Mouse (Mus musculus): ENCODE results near the gene Ppm1h. TPM values are rescaled to one million over a fixed set of nuclear protein-coding genes. Genes with fewer than 3 reads are reported as not detected.
A peak's percentile ranks its signal among the peaks of the same experiment; 100 is the strongest.

Gene Ppm1h
- polyA plus RNA-seq, 1 experiment from 2014 or later, result 24.7 TPM

- H3K9me3 ChIP-seq (ENCODE audit: low read length), result no peaks in the 10 kb centered on the region
- no peaks in the 10 kb centered on the region for H3K36me3 ChIP-seq (ENCODE audit: insufficient read depth, low read length)
- no peak overlapping the region for H3K4me3 ChIP-seq (ENCODE audit: low read length)
- no peak overlapping the region for H3K4me2 ChIP-seq (replicated peaks; ENCODE audit: low read depth, low read length)
- 54% methylated on average over 8 of the region's 8 CpGs for WGBS
- no peak overlapping the region for H3K9ac ChIP-seq (replicated peaks; ENCODE audit: low read length)
- peak overlapping the region; percentile 73 for H3K27ac ChIP-seq (ENCODE audit: low read length)
- H3K4me1 ChIP-seq (ENCODE audit: insufficient read depth, low read length), result peaks cover 27% of the 10 kb centered on the region
- ATAC-seq (ENCODE audit: low FRiP score, low TSS enrichment), result peak; percentile 56; the same call in 1 of the 2 replicates
- H3K27me3 ChIP-seq (ENCODE audit: insufficient read depth, low read length), result no peaks in the 10 kb centered on the region
These were observed 180.5 kb downstream of the Ppm1h start for GRCm38 (mm10) chr10:122858904-122859641.

GRCm38 (mm10) chr10:122859642-122859997, 181.1 kb downstream of the Ppm1h start:
- Histone ChIP-seq H3K27ac (ENCODE audit: low read length) (peak overlapping the region; percentile 73), H3K4me3 (ENCODE audit: low read length) (no peak overlapping the region), H3K36me3 (ENCODE audit: insufficient read depth, low read length) (no peaks in the 10 kb centered on the region), H3K9me3 (ENCODE audit: low read length) (no peaks in the 10 kb centered on the region), H3K9ac (replicated peaks; ENCODE audit: low read length) (no peak overlapping the region), H3K4me1 (ENCODE audit: insufficient read depth, low read length) (peaks cover 24% of the 10 kb centered on the region), H3K27me3 (ENCODE audit: insufficient read depth, low read length) (no peaks in the 10 kb centered on the region), H3K4me2 (replicated peaks; ENCODE audit: low read depth, low read length) (no peak overlapping the region)
- ATAC-seq (ENCODE audit: low FRiP score, low TSS enrichment), result 0 out of 2 replicates have a peak, but pooled peaks have one; percentile 9
- 65% methylated on average over 8 of the region's 8 CpGs for WGBS

GRCm38 (mm10) chr10:122860076-122860475, 181.5 kb downstream of the Ppm1h start:
- H3K4me1 ChIP-seq (ENCODE audit: insufficient read depth, low read length), result peaks cover 20% of the 10 kb centered on the region
- no peaks in the 10 kb centered on the region for H3K27me3 ChIP-seq (ENCODE audit: insufficient read depth, low read length)
- H3K9me3 ChIP-seq (ENCODE audit: low read length), result no peaks in the 10 kb centered on the region
- peak overlapping the region; percentile 73; the same call in 1 of the 2 replicates for H3K27ac ChIP-seq (ENCODE audit: low read length)
- H3K4me2 ChIP-seq (replicated peaks; ENCODE audit: low read depth, low read length), result no peak overlapping the region
- H3K9ac ChIP-seq (replicated peaks; ENCODE audit: low read length), result no peak overlapping the region
- H3K36me3 ChIP-seq (ENCODE audit: insufficient read depth, low read length), result no peaks in the 10 kb centered on the region
- no peak for ATAC-seq (ENCODE audit: low FRiP score, low TSS enrichment)
- 66% methylated on average over 7 of the region's 7 CpGs for WGBS
- no peak overlapping the region for H3K4me3 ChIP-seq (ENCODE audit: low read length)

GRCm38 (mm10) chr10:122861696-122862385, 183.3 kb downstream of the Ppm1h start:
- Histone ChIP-seq H3K4me2 (replicated peaks; ENCODE audit: low read depth, low read length) (no peak overlapping the region), H3K36me3 (ENCODE audit: insufficient read depth, low read length) (no peaks in the 10 kb centered on the region), H3K27me3 (ENCODE audit: insufficient read depth, low read length) (no peaks in the 10 kb centered on the region), H3K4me3 (ENCODE audit: low read length) (no peak overlapping the region), H3K27ac (ENCODE audit: low read length) (no peak overlapping the region), H3K9ac (replicated peaks; ENCODE audit: low read length) (no peak overlapping the region), H3K4me1 (ENCODE audit: insufficient read depth, low read length) (peaks cover 5% of the 10 kb centered on the region), H3K9me3 (ENCODE audit: low read length) (no peaks in the 10 kb centered on the region)
- 72% methylated on average over 18 of the region's 18 CpGs for WGBS
- ATAC-seq (ENCODE audit: low FRiP score, low TSS enrichment), result no peak

- H3K36me3 ChIP-seq (ENCODE audit: insufficient read depth, low read length), result no peaks in the 10 kb centered on the region
- no peak overlapping the region for H3K27ac ChIP-seq (ENCODE audit: low read length)
- H3K4me1 ChIP-seq (ENCODE audit: insufficient read depth, low read length), result peaks cover 9% of the 10 kb centered on the region
- no peak overlapping the region for H3K4me3 ChIP-seq (ENCODE audit: low read length)
- no peak overlapping the region for H3K4me2 ChIP-seq (replicated peaks; ENCODE audit: low read depth, low read length)
- WGBS, result 80% methylated on average over 17 of the region's 17 CpGs
- no peaks in the 10 kb centered on the region for H3K27me3 ChIP-seq (ENCODE audit: insufficient read depth, low read length)
- no peak overlapping the region for H3K9ac ChIP-seq (replicated peaks; ENCODE audit: low read length)
- ATAC-seq (ENCODE audit: low FRiP score, low TSS enrichment), result no peak
- no peaks in the 10 kb centered on the region for H3K9me3 ChIP-seq (ENCODE audit: low read length)
These were observed 183.9 kb downstream of the Ppm1h start for GRCm38 (mm10) chr10:122862386-122863023.

- peak; percentile 73 for ATAC-seq (ENCODE audit: low FRiP score, low TSS enrichment)
- no peak overlapping the region for H3K9ac ChIP-seq (replicated peaks; ENCODE audit: low read length)
- no peaks in the 10 kb centered on the region for H3K36me3 ChIP-seq (ENCODE audit: insufficient read depth, low read length)
- no peak overlapping the region for H3K4me3 ChIP-seq (ENCODE audit: low read length)
- WGBS, result 23% methylated on average over 8 of the region's 8 CpGs
- H3K4me2 ChIP-seq (replicated peaks; ENCODE audit: low read depth, low read length), result no peak overlapping the region
- H3K9me3 ChIP-seq (ENCODE audit: low read length), result no peaks in the 10 kb centered on the region
- peaks cover 35% of the 10 kb centered on the region for H3K4me1 ChIP-seq (ENCODE audit: insufficient read depth, low read length)
- peak overlapping the region; percentile 84 for H3K27ac ChIP-seq (ENCODE audit: low read length)
- H3K27me3 ChIP-seq (ENCODE audit: insufficient read depth, low read length), result no peaks in the 10 kb centered on the region
These were observed 191.4 kb downstream of the Ppm1h start for GRCm38 (mm10) chr10:122869865-122870503.

- H3K4me2 ChIP-seq (replicated peaks; ENCODE audit: low read depth, low read length), result no peak overlapping the region
- H3K9me3 ChIP-seq (ENCODE audit: low read length), result no peaks in the 10 kb centered on the region
- 77% methylated on average over 3 of the region's 3 CpGs for WGBS
- H3K4me1 ChIP-seq (ENCODE audit: insufficient read depth, low read length), result peaks cover 35% of the 10 kb centered on the region
- no peak overlapping the region for H3K4me3 ChIP-seq (ENCODE audit: low read length)
- peak overlapping the region; percentile 84 for H3K27ac ChIP-seq (ENCODE audit: low read length)
- H3K36me3 ChIP-seq (ENCODE audit: insufficient read depth, low read length), result no peaks in the 10 kb centered on the region
- H3K27me3 ChIP-seq (ENCODE audit: insufficient read depth, low read length), result no peaks in the 10 kb centered on the region
- no peak overlapping the region for H3K9ac ChIP-seq (replicated peaks; ENCODE audit: low read length)
- 0 out of 2 replicates have a peak, but pooled peaks have one; percentile 17 for ATAC-seq (ENCODE audit: low FRiP score, low TSS enrichment)
These were observed 192.4 kb downstream of the Ppm1h start for GRCm38 (mm10) chr10:122870848-122871494.

GRCm38 (mm10) chr10:122872720-122873119, 194.2 kb downstream of the Ppm1h start:
- no peak overlapping the region for H3K9ac ChIP-seq (replicated peaks; ENCODE audit: low read length)
- H3K27me3 ChIP-seq (ENCODE audit: insufficient read depth, low read length), result no peaks in the 10 kb centered on the region
- no peak overlapping the region for H3K4me3 ChIP-seq (ENCODE audit: low read length)
- H3K27ac ChIP-seq (ENCODE audit: low read length), result peak overlapping the region; percentile 76
- no peak overlapping the region for H3K4me2 ChIP-seq (replicated peaks; ENCODE audit: low read depth, low read length)
- peak; percentile 47; the same call in 1 of the 2 replicates for ATAC-seq (ENCODE audit: low FRiP score, low TSS enrichment)
- H3K9me3 ChIP-seq (ENCODE audit: low read length), result no peaks in the 10 kb centered on the region
- peaks cover 36% of the 10 kb centered on the region for H3K4me1 ChIP-seq (ENCODE audit: insufficient read depth, low read length)
- no peaks in the 10 kb centered on the region for H3K36me3 ChIP-seq (ENCODE audit: insufficient read depth, low read length)
- WGBS, result 24% methylated on average over 8 of the region's 8 CpGs

- H3K9me3 ChIP-seq (ENCODE audit: low read length), result no peaks in the 10 kb centered on the region
- no peaks in the 10 kb centered on the region for H3K27me3 ChIP-seq (ENCODE audit: insufficient read depth, low read length)
- peaks cover 32% of the 10 kb centered on the region for H3K4me1 ChIP-seq (ENCODE audit: insufficient read depth, low read length)
- no peak for ATAC-seq (ENCODE audit: low FRiP score, low TSS enrichment)
- no peak overlapping the region for H3K9ac ChIP-seq (replicated peaks; ENCODE audit: low read length)
- H3K27ac ChIP-seq (ENCODE audit: low read length), result no peak overlapping the region
- WGBS, result 88% methylated on average over 4 of the region's 4 CpGs
- no peak overlapping the region for H3K4me3 ChIP-seq (ENCODE audit: low read length)
- no peak overlapping the region for H3K4me2 ChIP-seq (replicated peaks; ENCODE audit: low read depth, low read length)
- 0 out of 2 replicates have a peak, but pooled peaks cover 4% of the 10 kb centered on the region for H3K36me3 ChIP-seq (ENCODE audit: insufficient read depth, low read length)
These were observed 198.4 kb downstream of the Ppm1h start for GRCm38 (mm10) chr10:122876964-122877363.

Data from kidney, embryonic 16.5 days (tissue).